Mouse (Mus musculus) liver, embryonic 13.5 days (tissue): ENCODE measurements around the gene Trpc7. TPM values are rescaled to one million over a fixed set of nuclear protein-coding genes. Genes with fewer than 3 reads are reported as not detected.

Experiments used
- polyA plus RNA-seq: library from polyadenylated mRNA; unstranded; fragments of >200 nt; fragmentation: Nextera tagmentation; extraction: Ambion mirVana; gene quantifications from 2 replicates; pipeline ENCODE4 v1.2.1, GENCODE M21; 2015

Gene Trpc7
- polyA plus RNA-seq, 1 experiment from 2014 or later: not detected

Other genes with a start within 250 kb of the Trpc7 start
- gene Smad5, start 193.0 kb downstream of the Trpc7 start, polyA plus RNA-seq: 3.7 and 5.3 TPM in 2 replicates
- not detected in 2 replicates for gene Gm45623, start 142.2 kb downstream of the Trpc7 start, polyA plus RNA-seq